Mouse (Mus musculus) spleen, postnatal 4 days (tissue): ENCODE measurements around the gene B4galt7.
"Not testable (repeated sequence)": the region's sequence is repeated elsewhere in the genome, so short reads cannot be mapped to it uniquely, and the experiment has no call there.

Experiments used
- DNase-seq, 2 experiments: peaks; one replicate each; pipeline ENCODE4 v3.0.0; 2022; ENCODE audit warnings: low spot score in 2 of 2

Gene B4galt7

GRCm38 (mm10) chr13:55596802-55597201 is 2.9 kb upstream of the B4galt7 start:
- DNase-seq, result no peak

GRCm38 (mm10) chr13:55600657-55601056 is 961 bp downstream of the B4galt7 start:
- DNase-seq, result no peak

- DNase-seq, result peak; percentile 82 to 94
Measured at GRCm38 (mm10) chr13:55601611-55602010, 1.9 kb downstream of the B4galt7 start.

- no peak for DNase-seq
Measured at GRCm38 (mm10) chr13:55604606-55605005, 4.9 kb downstream of the B4galt7 start.

GRCm38 (mm10) chr13:55606899-55607623 is 7.4 kb downstream of the B4galt7 start:
- no peak for DNase-seq

GRCm38 (mm10) chr13:55607624-55608006 is 7.9 kb downstream of the B4galt7 start:
- no peak for DNase-seq

- DNase-seq, result no peak
Measured at GRCm38 (mm10) chr13:55611996-55612395, 12.3 kb downstream of the B4galt7 start.

GRCm38 (mm10) chr13:55613471-55613870 is 13.8 kb downstream of the B4galt7 start:
- no peak for DNase-seq

- DNase-seq, result no peak
Measured at GRCm38 (mm10) chr13:55619328-55619727, 19.6 kb downstream of the B4galt7 start.

- no peak for DNase-seq
Measured at GRCm38 (mm10) chr13:55620275-55620674, 20.6 kb downstream of the B4galt7 start.

- not testable (repeated sequence) for DNase-seq
Measured at GRCm38 (mm10) chr13:55622156-55622648, 22.5 kb downstream of the B4galt7 start.

- DNase-seq, result peak; percentile 87 to 90
Measured at GRCm38 (mm10) chr13:55622649-55623541, 23.2 kb downstream of the B4galt7 start, which contains the start of gene Caml. Caml (plus strand) TSS chr13:55623005.

GRCm38 (mm10) chr13:55634639-55635127 is 35.0 kb downstream of the B4galt7 start, which contains the start of gene Ddx46:
Ddx46 (plus strand) TSS chr13:55635027.
- peak; percentile 90 to 98 for DNase-seq

- no peak for DNase-seq
Measured at GRCm38 (mm10) chr13:55635146-55635571, 35.5 kb downstream of the B4galt7 start.

GRCm38 (mm10) chr13:55636185-55636983 is 36.7 kb downstream of the B4galt7 start:
- DNase-seq, result no peak

GRCm38 (mm10) chr13:55640480-55640879 is 40.8 kb downstream of the B4galt7 start:
- peak; percentile 79 to 93 for DNase-seq

GRCm38 (mm10) chr13:55644525-55644924 is 44.8 kb downstream of the B4galt7 start:
- DNase-seq, result peak in 1 of 2 experiments; percentile 40

- DNase-seq, result no peak
Measured at GRCm38 (mm10) chr13:55650098-55650497, 50.4 kb downstream of the B4galt7 start.

GRCm38 (mm10) chr13:55650980-55651379 is 51.3 kb downstream of the B4galt7 start:
- DNase-seq, result no peak
